Mouse (Mus musculus) forebrain, embryonic 11.5 days (tissue): ENCODE data around the gene Gmip. TPM values are rescaled to one million over a fixed set of nuclear protein-coding genes. Genes with fewer than 3 reads are reported as not detected.

ENCODE experiments used
- ATAC-seq: fragments of 200-750 bp; cut with Nextera tagmentation; replicated peaks from 2 replicates; pipeline ENCODE4 v1.8.0; 2017; ENCODE audit warnings: moderate TSS enrichment; ENCODE audit not compliant: low FRiP score
- DNase-seq: peaks from one replicate; pipeline ENCODE4 v3.0.0-alpha.2; 2017; ENCODE audit warnings: low spot score
- H3K27ac ChIP-seq: fragments of 300-500 bp; sonication (generic); 2 replicates; pipeline ENCODE4 v1.5.1; 2014; ENCODE audit warnings: low read depth, low read length
- H3K27me3 ChIP-seq: fragments of 300-500 bp; sonication (generic); 2 replicates; pipeline ENCODE4 v1.6.1; 2014; ENCODE audit warnings: mild to moderate bottlenecking, low read length, mixed read lengths; ENCODE audit not compliant: control insufficient read depth, insufficient read depth
- H3K36me3 ChIP-seq: fragments of 300-500 bp; sonication (generic); 2 replicates; pipeline ENCODE4 v1.6.1; 2014; ENCODE audit warnings: mild to moderate bottlenecking, low read length, moderate library complexity, mixed read lengths; ENCODE audit not compliant: control insufficient read depth, insufficient read depth
- H3K4me1 ChIP-seq: fragments of 300-500 bp; sonication (generic); replicated peaks from 2 replicates; pipeline ENCODE4 v1.6.1; 2014; ENCODE audit warnings: low read length, mixed read lengths; ENCODE audit not compliant: control insufficient read depth, insufficient read depth
- H3K4me2 ChIP-seq: fragments of 300-500 bp; sonication (generic); 2 replicates; pipeline ENCODE4 v1.6.1; 2014; ENCODE audit warnings: low read depth, mild to moderate bottlenecking, low read length, moderate library complexity, mixed read lengths; ENCODE audit not compliant: severe bottlenecking
- H3K4me3 ChIP-seq: fragments of 300-500 bp; sonication (generic); 2 replicates; pipeline ENCODE4 v1.5.1; 2014; ENCODE audit warnings: low read depth, low read length
- H3K9ac ChIP-seq: fragments of 300-500 bp; sonication (generic); 2 replicates; pipeline ENCODE4 v1.6.1; 2014; ENCODE audit warnings: low read length
- H3K9me3 ChIP-seq: fragments of 300-500 bp; sonication (generic); 2 replicates; pipeline ENCODE4 v1.6.1; 2016; ENCODE audit warnings: low read length, mixed read lengths; ENCODE audit not compliant: control insufficient read depth
- WGBS: fragments of 180-500 bp; shearing (Covaris S2); extraction: QIAGEN DNeasy Blood & Tissue Kit; methylation state at CpG from one replicate; pipeline ENCODE4 v1.1.7; 2014; 5-methylcytosine and 5-hydroxymethylcytosine counted together
- polyA plus RNA-seq: library from polyadenylated mRNA; unstranded; fragments of >200 nt; fragmentation: Nextera tagmentation; extraction: Ambion mirVana; gene quantifications from 2 replicates; pipeline ENCODE4 v1.2.1, GENCODE M21; 2014

Gene Gmip
- polyA plus RNA-seq, 1 experiment from 2014 or later: 11.0 TPM

GRCm38 (mm10) chr8:69826371-69826770, 17.9 kb downstream of the Gmip start:
- Histone ChIP-seq H3K27ac (no peak overlapping the region), H3K4me1 (peaks cover 9% of the 10 kb centered on the region), H3K36me3 (no peaks in the 10 kb centered on the region; the same call in 1 of the 2 replicates), H3K27me3 (no peaks in the 10 kb centered on the region), H3K4me2 (no peak overlapping the region), H3K9ac (no peak overlapping the region), H3K9me3 (no peaks in the 10 kb centered on the region), H3K4me3 (no peak overlapping the region)
- ATAC-seq (no peak), DNase-seq (no peak)
- WGBS: 96% methylated on average over 12 of the region's 12 CpGs

DNA sequence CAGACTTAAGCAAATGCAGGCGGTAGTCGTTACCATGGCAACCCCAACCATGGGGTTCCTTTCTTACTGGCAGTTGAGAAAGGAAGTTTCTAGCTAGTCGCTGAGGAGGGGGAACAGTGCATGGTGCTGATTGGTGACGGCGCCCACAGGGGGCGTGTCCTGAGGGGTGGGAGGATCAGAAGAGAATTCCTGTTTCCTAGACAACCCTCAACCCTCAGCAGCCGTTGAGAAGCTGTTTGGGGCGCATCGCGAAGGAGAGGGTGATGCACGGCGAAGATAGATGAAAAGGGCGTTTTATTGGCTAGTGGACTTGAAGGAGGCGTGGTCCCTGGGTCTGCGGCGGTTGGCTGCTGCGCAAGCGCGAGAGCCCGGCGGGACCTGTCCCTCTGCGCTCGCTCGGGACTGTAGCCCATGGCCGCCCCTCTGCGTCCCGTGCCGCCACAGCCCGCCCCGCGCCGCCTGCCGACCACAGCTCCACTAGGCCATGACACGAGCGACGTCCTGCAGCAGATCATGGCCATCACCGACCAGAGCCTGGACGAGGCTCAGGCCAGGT, 23.9 kb downstream of the Gmip start, which contains the start of gene Pbx4:
TSS of gene Pbx4 (plus strand) at position 194 of the 556 bp plus-strand sequence.
- H3K27ac ChIP-seq: peak within 1 kb of the TSS; percentile 77
- ATAC-seq (peak; percentile 98), DNase-seq (peak; percentile 97)
- peak within 1 kb of the TSS; percentile 82 for H3K4me2 ChIP-seq
- no peaks in the 10 kb centered on the region for H3K36me3 ChIP-seq
- H3K4me3 ChIP-seq: peak within 1 kb of the TSS; percentile 65
- WGBS: 0% methylated on average over 38 of the region's 38 CpGs
- peaks cover 12% of the 10 kb centered on the region; the same call in 1 of the 2 replicates for H3K4me1 ChIP-seq
- no peaks in the 10 kb centered on the region for H3K27me3 ChIP-seq
- H3K9me3 ChIP-seq: no peaks in the 10 kb centered on the region
- H3K9ac ChIP-seq: peak within 1 kb of the TSS; percentile 69

- no peak overlapping the region for H3K4me2 ChIP-seq
- H3K27me3 ChIP-seq: no peaks in the 10 kb centered on the region
- H3K9ac ChIP-seq: no peak overlapping the region
- no peaks in the 10 kb centered on the region for H3K36me3 ChIP-seq
- 81% methylated on average over 8 of the region's 8 CpGs for WGBS
- H3K4me3 ChIP-seq: no peak overlapping the region
- ATAC-seq (no peak), DNase-seq (no peak)
- no peak overlapping the region for H3K27ac ChIP-seq
- H3K4me1 ChIP-seq: peaks cover 8% of the 10 kb centered on the region; the same call in 1 of the 2 replicates
- H3K9me3 ChIP-seq: no peaks in the 10 kb centered on the region
Observed at GRCm38 (mm10) chr8:69837057-69837682, 28.7 kb downstream of the Gmip start.

GRCm38 (mm10) chr8:69847167-69848065, 38.9 kb downstream of the Gmip start:
- Histone ChIP-seq H3K36me3 (no peaks in the 10 kb centered on the region), H3K27ac (no peak overlapping the region), H3K4me1 (no peaks in the 10 kb centered on the region), H3K4me2 (no peak overlapping the region), H3K9ac (no peak overlapping the region), H3K4me3 (no peak overlapping the region), H3K27me3 (no peaks in the 10 kb centered on the region), H3K9me3 (no peaks in the 10 kb centered on the region)
- 84% methylated on average over 3 of the region's 3 CpGs for WGBS
- DNase-seq: no peak
- ATAC-seq: no peak

DNA sequence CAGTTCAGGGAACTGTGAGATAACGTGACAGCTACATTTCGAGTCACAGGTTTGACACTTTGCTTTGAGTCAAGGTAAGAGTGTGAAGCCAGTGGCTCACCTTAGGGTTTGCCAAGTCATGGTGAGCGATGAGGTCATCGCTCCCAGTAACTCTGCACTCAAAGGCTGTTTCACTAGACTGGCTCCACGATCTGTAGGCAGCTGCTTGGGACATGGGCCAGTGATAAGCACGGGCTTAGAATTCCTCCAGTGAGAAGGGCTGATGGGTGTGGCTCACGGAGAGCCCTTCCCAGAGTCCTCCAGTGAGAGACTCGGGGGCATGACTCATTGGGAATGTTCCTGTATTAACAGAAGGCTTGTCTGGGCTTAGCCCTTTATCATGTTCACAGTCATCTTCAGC, 40.5 kb downstream of the Gmip start:
- H3K27ac ChIP-seq: no peak overlapping the region
- H3K27me3 ChIP-seq: no peaks in the 10 kb centered on the region
- WGBS: 95% methylated on average over 8 of the region's 8 CpGs
- H3K36me3 ChIP-seq: no peaks in the 10 kb centered on the region
- ATAC-seq (no peak), DNase-seq (no peak)
- H3K4me2 ChIP-seq: no peak overlapping the region
- no peaks in the 10 kb centered on the region for H3K9me3 ChIP-seq
- no peak overlapping the region for H3K9ac ChIP-seq
- H3K4me1 ChIP-seq: no peaks in the 10 kb centered on the region
- H3K4me3 ChIP-seq: no peak overlapping the region

DNA sequence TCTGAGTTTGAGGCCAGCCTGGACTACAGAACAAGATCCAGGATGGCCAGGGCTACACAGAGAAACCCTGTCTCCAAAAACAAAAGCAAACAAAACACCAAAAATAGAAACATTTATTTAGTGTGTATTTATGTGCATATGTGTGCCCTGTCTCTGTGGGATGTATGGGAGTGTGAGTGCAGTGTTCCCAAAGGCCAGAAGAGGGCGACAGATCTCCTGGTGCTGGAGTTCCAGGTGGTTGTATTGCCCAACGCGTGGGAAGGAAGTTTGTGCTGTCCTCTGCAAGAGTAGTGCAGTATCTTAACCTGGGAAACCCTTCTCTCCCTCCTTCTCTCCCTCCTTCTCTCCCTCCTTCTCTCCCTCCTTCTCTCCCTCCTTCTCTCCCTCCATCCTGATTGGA, 41.4 kb downstream of the Gmip start:
- H3K27me3 ChIP-seq: no peaks in the 10 kb centered on the region
- no peaks in the 10 kb centered on the region for H3K4me1 ChIP-seq
- ATAC-seq: no peak
- no peak overlapping the region for H3K4me2 ChIP-seq
- H3K9me3 ChIP-seq: no peaks in the 10 kb centered on the region
- WGBS: 42% methylated on average over 3 of the region's 3 CpGs
- no peaks in the 10 kb centered on the region for H3K36me3 ChIP-seq
- H3K27ac ChIP-seq: no peak overlapping the region
- H3K4me3 ChIP-seq: no peak overlapping the region
- H3K9ac ChIP-seq: no peak overlapping the region
- DNase-seq: no peak

GRCm38 (mm10) chr8:69850926-69851506, 42.5 kb downstream of the Gmip start:
- H3K36me3 ChIP-seq: no peaks in the 10 kb centered on the region
- 78% methylated on average over 7 of the region's 7 CpGs for WGBS
- ATAC-seq: no peak
- no peak overlapping the region for H3K9ac ChIP-seq
- no peaks in the 10 kb centered on the region for H3K27me3 ChIP-seq
- no peak overlapping the region for H3K4me2 ChIP-seq
- H3K4me3 ChIP-seq: no peak overlapping the region
- no peaks in the 10 kb centered on the region for H3K9me3 ChIP-seq
- no peaks in the 10 kb centered on the region for H3K4me1 ChIP-seq
- DNase-seq: no peak
- no peak overlapping the region for H3K27ac ChIP-seq

DNA sequence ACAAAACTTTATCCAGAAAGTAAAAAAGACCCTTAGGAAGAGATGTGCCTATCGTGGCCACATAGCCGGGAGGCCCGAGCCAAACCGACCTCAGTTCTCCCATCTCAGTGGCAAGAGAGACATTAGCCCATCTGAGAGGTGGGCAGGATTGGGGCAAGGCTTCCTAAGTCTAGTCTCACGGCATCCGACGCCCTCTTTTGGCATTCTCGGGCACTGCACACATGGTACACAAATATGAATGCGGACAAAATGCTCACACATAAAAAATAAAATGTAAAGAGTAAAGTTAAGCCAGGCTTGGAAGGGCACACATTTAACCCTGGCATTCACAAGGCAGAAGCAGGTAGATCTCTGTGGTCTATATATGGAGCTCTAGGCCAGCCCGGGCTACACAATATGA, 45.4 kb downstream of the Gmip start:
- DNase-seq (no peak), ATAC-seq (no peak)
- WGBS: 90% methylated on average over 10 of the region's 10 CpGs
- Histone ChIP-seq H3K27ac (no peak overlapping the region), H3K4me2 (no peak overlapping the region), H3K27me3 (no peaks in the 10 kb centered on the region), H3K9ac (no peak overlapping the region), H3K4me3 (no peak overlapping the region), H3K36me3 (no peaks in the 10 kb centered on the region), H3K4me1 (no peaks in the 10 kb centered on the region), H3K9me3 (no peaks in the 10 kb centered on the region)
